Mouse (Mus musculus): ENCODE results near the gene Pacrg.
A peak's percentile ranks its signal among the peaks of the same experiment; 100 is the strongest.

Gene Pacrg

GRCm38 (mm10) chr17:10534206-10534605 is 305.9 kb downstream of the Pacrg start:
- peak; percentile 50 to 62 for DNase-seq

DNA sequence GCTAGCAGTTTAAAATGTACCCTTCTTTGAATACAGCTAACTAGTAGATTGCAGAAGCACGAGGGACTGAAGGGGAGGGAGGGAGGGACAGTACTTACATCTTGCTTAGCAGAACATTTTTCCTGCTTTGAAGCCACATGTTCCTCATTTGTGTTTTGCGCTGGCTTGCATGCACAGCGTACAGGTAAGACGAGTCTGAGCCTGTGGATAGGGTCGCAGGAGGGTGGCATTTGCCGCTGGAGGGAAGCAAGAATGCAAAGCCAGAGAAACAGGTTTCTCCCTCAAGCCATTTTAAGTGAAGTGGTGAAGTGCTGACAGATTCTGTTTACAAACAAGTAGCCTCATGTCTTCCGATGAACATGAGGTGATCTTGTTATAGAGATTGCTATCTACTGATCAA is 306.6 kb downstream of the Pacrg start:
- no peak for DNase-seq

DNA sequence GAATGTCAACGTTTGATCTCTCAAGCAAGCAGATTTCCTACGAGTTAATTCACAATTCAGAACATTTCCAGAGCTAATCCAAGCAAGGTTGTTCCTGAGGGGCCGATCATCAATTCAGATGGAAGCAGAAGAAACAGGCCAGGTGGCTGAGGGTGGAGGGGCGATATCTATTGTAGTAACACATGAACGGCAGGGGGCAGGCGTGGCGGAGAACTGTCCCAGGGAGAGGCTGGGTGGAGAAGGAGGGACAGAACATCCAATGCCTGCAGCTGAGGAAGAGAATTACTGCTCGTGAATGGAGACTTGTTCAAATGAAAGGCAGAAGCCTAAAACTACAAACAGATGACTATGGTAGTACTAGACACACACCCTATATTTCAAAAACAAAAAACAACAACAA is 309.1 kb downstream of the Pacrg start:
- DNase-seq = peak; percentile 63 to 75

DNA sequence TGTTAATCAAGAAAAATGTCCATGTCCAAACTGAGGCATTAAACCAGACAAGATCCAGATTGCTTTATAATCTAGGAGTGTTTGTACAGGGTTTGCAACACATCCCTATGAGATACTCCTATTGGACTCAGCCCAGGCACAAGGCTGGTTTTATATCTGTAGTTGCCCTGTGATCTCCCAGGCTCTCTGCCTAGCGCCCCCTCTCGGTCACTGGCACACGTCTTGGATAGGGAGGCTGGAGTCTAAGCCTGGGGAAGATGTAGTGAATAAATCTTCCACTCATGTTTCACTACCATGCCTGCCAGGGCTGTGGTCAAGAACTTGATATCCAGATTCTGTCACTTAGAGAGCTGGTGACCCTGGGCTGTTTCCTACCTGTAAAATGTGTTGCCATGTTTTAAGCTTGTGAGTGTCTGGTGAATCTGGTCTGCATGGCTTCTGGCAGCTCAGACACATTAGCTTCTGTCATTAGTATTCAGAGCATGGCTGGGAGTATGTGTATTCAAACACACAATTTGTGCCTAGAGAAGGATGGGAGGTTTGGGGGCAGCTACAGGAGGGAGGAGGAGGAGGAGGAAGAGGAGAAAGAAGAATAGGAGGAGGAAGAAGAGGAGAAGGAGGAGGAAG is 310.7 kb downstream of the Pacrg start:
- peak in 1 of 2 experiments; percentile 39 for DNase-seq

DNA sequence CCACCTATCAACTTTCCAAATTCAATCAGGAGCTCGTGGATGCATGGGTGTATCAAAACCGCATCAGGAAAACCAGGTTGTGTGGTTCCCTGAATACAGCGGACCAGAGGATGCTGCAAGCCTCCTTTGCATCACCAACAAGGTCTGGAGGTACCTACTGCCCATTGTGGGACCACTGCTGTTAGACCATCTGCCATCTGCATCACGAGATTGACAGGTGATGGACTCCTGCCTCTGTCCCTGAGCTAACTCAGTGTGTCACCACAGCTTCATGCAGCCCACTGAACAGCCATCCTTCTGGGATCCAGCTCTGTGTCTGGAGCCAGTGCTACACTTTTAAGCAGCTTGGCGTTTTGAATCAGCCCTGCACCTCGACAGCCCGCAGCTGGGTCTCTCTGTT is 318.8 kb downstream of the Pacrg start:
- peak in 1 of 2 experiments; percentile 57 for DNase-seq

DNA sequence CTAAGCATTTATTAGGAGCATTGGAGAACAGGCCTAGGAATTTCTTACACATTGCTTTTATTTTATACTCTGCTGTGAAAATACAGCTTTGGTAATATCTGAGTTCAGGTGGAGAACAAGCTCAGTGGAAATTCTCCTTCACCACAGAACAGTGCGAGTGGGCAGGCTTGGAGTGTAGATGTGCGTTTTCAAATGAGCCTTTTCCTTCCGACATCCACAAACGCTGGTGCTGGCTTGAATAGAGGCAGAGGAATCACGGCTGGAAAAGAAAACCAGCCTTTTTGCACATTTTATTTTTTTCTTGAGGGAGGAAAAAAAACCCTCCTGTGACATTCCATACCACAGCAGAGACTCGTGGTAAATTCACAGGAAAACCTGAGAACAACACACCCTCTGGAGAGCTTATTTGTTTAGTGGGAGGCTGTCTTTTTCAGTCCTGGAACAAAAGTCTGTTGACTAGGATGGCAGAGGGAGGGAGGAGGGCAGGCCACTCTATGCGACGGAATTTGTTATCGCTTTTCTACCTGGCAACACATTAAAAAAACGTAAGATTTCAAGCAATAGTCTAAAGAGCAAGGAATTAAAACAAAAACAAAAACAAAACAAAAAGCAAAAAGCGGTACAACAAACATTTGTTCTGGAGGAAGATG is 320.5 kb downstream of the Pacrg start:
- DNase-seq = no peak

- DNase-seq = no peak
Observed at GRCm38 (mm10) chr17:10514812-10515211, 325.3 kb downstream of the Pacrg start.

- DNase-seq = no peak
Observed at GRCm38 (mm10) chr17:10510913-10511759, 329.0 kb downstream of the Pacrg start.

- DNase-seq = no peak
Observed at GRCm38 (mm10) chr17:10510467-10510866, 329.6 kb downstream of the Pacrg start.

GRCm38 (mm10) chr17:10508088-10508487 is 332.0 kb downstream of the Pacrg start:
- DNase-seq = no peak

- peak; percentile 68 to 69 for DNase-seq
Observed at GRCm38 (mm10) chr17:10507466-10507865, 332.6 kb downstream of the Pacrg start.

DNA sequence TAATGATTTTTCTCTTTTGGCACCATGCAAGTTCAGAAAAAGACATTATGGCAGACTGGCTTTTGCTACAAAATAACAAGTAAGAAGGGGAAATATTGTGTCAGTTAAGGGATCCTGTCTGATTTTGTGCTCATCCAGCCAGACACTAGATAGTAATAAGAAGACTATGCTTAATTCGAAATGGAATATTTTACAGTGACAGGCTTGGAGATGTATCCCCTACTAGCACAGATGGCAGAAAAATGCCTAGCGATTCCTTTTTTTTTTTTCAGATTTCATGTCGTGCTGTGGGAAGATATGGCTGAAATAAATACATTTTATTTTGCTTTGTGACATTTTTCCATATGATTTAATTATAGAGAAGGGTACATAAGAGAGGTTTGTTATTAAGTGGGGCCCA is 333.2 kb downstream of the Pacrg start:
- no peak for DNase-seq

DNA sequence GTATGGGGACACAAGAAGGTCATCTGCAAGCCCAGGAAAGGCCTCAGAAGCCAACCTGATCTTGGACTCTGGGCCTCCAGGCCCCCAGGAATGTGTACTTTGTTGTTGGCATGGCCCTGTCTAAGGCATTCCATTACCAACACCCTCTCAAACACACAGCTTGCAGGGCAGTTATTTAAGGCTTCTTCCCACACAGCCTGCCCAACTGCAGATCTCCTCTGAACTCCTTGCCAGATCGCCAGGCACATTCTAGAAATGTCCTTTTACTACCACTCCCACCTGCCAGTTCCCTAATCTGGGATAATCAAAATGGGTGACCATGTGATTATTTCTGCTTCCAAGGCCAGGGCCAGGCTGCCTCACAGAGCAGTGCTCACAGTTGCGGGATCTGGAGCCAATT is 338.7 kb downstream of the Pacrg start:
- DNase-seq = no peak

- DNase-seq = peak in 1 of 2 experiments; percentile 27
Observed at GRCm38 (mm10) chr17:10500795-10501432, 339.2 kb downstream of the Pacrg start.

GRCm38 (mm10) chr17:10498935-10499655 is 341.0 kb downstream of the Pacrg start:
- DNase-seq = no peak

DNA sequence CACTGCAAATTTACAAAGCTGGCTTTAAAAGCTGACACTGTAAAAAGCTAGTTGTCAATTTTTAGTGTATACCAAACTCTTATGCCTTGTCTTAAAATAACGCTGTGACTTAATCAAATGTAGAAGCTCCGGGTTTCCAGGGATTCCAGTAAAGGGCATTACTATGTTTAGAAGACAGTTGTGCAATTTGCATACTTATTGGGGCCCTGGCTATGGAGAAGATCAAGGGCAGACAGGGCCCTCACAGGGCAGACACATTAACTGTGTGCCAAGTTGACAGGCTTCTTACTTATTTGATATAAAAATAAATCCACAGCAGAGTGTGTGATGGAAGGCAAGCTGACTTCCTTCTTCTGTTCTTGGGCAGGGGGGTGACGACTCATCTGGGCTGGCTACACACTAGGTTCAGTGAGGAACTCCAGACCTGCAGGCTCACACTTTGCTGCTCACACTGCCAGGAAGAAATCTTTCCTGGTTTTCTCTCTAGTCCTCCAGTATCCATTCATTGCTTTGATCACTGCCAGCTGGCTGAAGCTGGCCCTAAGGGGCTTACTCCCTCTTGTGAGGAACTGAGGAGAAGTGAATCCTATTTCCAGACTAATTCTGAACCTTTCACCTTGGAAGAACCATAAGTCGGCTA is 342.2 kb downstream of the Pacrg start:
- DNase-seq = no peak

DNA sequence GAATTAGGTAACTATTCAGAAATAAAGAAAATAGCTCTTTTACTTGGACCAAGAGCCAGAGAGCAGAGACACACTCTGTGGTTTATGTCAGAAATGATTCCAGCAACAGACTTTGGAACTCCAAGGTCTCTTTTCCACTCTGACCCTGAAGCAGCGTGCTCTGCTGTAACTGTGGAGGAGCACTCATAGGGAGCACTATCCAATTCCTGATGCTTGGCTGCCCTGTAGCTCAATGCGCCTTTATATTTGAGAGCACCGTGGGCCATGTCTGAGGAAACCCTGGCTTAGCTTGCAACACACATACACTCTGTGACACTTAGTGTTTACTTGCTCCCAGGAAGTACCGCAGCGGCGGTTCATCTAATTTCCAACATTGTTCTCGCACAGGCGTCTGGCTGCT is 344.0 kb downstream of the Pacrg start:
- DNase-seq = no peak

GRCm38 (mm10) chr17:10495588-10495987 is 344.5 kb downstream of the Pacrg start:
- no peak for DNase-seq

- no peak for DNase-seq
Observed at GRCm38 (mm10) chr17:10493124-10493523, 347.0 kb downstream of the Pacrg start.

GRCm38 (mm10) chr17:10490374-10491169 is 349.5 kb downstream of the Pacrg start:
- DNase-seq = no peak

GRCm38 (mm10) chr17:10488873-10489272 is 351.2 kb downstream of the Pacrg start:
- DNase-seq = no peak
